Mouse (Mus musculus): ENCODE measurements around the gene Pnpla5.
"Not testable (repeated sequence)": the region's sequence is repeated elsewhere in the genome, so short reads cannot be mapped to it uniquely, and the experiment has no call there.

Pnpla5 gene

DNA sequence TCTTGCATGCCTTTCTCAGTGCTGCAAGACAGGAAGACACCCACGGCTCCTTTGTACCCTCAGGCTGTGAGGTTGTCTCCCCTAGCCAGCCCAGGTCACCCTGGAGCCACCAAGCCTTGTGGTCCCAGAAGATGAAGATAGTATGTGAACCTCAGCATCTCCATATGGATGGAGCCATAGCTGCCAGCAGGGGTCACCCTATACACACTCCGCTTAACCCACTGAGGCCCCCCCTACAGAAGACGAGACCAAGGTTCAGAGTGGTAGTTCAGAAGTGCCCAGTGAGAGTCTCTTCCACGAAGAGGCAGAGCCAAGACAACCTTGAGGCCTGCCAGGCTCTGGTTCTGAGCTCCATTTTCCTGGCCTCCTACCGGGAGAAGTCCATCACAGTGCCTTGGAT is 7.2 kb downstream of the Pnpla5 start:
- DNase-seq: no peak

DNA sequence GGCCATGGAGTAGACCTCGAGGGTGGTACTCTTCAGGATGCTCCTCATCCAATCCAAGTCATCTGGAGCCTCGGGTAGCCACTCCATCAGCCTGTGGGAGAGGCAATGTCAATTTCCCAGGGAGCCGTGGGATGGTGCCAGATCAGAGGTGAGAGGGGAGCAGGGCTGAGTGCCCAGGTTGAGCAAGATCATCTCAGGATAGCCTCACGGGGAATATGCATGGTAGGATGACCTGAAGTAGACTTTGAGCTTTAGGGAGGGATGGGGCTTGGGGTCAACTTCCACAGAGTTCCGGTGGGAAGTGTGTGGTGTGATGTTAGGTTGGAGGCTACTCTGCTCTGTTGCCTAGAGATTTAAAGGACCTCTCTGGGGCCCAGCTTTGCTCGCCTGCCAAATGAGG is 9.1 kb downstream of the Pnpla5 start:
- no peak for DNase-seq

DNA sequence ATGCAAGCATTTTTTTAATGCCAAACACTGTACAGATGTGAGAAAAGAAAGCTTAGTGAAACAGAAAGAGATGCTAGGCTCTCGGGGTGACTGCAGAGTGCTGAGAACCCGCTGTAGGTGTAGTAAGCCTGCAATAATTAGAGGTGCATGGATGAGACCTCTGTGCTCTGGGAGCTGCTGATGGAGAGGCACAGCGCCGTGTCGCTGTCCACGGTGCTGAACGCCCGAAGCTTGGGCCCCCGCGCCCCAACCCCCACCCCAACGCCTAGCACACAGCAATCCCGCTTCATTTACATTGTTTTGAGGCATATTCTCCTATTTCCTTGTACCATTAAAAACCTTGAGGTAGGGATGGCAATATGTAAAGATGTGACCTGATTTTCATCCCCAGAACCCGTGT is 14.1 kb downstream of the Pnpla5 start:
- no peak for DNase-seq

DNA sequence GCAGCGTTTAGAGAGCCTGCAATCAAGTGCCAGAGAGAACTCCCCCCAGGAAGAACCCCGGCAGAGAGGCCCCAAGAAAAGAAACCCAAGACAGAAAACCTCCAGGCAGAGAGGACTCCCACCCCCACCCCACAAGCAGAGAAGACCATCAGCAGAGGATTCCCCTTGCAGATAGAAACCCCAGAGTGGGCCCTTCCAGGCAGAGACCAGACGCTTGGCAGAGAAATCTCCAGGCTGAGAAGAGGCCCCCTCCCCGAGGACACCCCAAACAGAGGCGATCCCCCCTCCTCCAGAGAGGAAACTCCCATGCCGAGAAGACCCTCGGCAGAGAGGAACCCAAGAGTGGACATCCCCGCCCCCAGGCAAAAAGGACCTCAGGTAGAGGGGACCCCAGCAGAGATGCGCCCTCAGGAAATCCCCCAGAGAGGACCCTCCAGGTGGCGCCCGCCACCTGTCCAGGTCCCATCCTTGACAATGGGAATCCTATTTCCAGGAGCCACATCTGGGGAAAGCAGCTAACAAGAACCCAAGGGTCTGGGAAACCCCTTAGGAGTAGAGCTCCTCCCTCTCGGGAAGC is 17.0 kb downstream of the Pnpla5 start:
- DNase-seq: no peak

DNA sequence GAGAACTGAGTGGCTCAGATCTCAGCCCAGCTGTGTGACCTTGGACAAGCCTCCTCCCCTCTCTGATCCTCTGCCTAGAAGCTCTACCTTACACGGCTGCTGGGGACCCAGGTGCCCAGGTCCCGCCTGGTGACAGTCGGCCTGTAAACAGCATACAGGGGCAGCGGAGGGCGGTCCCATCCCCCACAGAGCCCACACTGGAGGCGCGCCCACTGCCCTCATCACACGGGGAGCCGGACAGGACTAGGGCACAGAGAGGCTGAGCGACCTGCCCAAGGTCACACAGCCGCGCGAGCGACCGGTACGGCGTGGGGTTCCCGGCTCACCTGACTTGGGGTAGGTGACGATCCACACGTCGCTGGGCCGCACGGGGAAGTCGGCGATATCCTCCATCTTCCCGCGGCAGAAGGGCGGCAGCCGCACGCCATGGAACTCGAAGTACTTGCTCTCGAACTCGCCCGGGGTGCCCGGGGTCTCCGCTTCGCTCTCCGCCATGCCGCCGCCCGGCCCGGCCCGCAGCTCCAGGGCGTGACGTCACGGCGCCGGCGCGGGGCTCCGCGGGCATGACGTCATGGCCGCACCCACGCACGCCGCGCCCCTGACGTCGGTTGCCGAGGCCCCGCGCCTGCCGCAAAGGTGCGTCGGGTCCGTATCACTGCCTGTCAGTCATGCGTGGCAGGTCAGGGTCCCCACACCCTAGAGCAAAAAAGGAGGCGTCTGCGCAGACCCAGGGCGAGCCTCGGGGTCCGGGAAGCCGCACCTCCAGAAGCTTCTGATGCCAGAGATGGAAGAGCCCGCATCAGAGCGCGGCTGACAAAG is 17.7 kb downstream of the Pnpla5 start, which contains the start of gene Sult4a1:
Gene Sult4a1, minus strand, starts transcription at position 650 of the 819 bp plus-strand sequence.
- peak; percentile 73 for DNase-seq

DNA sequence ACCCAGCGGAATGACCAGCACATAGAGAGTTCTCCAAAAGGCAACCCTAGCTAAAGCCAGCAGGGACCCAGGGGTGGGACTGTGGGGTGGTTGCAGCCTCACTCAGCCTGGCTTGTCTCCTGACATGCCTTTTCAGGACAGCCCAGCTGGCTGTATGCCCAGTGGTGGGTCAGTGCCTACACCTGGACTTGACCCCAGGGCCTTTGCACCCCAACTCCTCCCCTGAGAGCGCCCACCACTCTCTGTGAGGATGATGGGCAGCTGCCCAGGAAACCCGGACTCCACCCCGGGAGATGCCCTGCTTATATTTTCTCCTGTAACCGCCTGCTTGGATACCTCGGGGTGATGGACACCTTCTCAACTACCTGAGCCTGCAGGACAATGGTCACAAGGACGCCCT is 18.3 kb downstream of the Pnpla5 start:
- DNase-seq: no peak

DNA sequence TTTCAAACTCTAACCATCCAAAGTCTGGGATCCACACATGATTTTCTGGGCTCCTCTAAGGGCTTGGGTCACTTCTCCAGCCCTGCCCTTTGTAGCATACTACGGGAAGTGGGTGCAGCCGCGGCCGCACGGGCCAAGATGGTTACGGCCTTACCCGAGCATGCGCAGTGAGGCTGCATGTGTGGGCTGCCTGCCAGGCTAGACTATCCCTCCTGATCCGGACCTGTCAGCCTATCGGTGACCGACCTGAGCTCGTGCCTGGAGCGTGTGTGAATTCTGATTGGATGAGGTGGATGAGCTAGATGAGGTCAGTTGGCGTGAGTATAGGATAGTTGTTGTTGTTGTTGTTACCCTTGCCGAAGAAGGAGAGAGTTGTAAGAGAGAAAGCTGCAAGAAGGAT is 25.4 kb downstream of the Pnpla5 start:
- DNase-seq: not testable (repeated sequence)

DNA sequence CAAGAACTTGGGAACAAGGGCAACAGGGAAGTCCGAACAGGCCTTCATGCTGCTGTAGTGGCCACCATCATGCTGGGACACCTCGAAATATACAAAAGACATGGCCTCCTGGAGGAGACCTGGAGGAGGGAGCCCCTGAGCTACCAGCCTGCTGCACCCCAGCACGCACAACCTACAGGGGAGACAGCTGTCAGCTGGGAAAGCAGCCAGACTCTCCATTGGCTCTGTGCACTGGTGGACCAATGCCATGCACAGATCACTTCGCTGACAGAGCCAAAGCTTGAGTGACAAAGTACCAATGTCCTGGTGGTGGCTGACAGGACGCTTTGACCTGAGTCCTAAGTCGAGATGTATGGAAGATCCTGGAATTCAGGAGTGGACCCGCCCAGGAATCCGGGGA is 26.9 kb downstream of the Pnpla5 start:
- no peak for DNase-seq

DNA sequence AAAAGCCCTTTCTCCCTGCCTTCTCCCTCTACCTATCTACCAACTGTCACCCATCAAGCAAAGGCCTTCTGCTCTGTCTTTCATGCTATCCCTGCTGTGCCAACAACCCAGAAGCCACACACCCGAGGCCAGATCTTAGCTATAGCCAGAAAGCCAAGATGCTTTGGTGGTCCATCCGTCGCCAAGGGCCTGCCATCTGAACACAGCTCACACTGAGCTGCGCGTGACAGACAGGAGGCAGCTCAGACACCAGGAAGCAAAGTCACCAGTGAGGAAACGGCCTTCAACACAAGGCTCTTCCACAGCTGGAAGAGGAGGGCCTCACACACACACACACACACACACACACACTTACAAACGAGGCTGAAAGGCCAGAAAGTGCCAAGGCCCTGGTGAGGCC is 28.1 kb downstream of the Pnpla5 start:
- no peak for DNase-seq

DNA sequence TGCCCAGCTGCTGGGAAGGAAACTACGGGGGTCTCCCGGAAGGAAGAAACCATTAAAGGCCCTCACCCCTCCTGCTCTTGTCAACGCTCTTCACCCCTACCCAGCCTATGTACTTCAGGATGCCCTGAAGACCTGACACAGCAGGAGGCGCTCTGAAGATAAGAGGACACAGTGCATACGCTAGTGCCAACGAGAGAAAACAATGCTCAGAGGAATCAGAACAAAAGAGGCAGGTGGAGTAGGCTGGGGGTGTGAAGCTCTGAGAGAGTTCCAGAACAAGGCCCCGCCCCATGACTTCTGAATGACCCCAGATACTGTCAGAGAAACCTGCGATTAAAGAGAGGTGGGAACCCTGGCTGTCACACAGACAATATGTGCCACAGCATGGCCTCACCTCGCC is 36.2 kb downstream of the Pnpla5 start:
- DNase-seq: no peak

DNA sequence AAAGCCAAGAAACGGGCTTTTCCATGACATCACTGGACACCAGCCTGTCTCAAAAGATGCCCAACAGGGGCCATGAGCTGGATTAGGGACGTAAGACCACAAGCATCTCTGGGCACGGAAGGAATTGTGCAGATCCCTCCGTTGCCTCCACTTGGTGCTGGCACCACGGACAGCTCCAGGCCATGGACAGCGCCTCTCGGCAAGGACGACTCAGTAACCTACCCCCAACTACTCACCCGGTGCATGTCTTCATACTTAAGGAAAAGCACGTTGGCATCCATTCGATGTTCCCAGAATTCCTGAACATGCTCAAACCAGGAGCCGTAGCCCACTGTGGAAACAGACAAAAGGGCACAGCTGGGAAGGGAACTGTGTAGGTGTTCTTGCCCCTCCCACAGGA is 36.6 kb downstream of the Pnpla5 start:
- no peak for DNase-seq

DNA sequence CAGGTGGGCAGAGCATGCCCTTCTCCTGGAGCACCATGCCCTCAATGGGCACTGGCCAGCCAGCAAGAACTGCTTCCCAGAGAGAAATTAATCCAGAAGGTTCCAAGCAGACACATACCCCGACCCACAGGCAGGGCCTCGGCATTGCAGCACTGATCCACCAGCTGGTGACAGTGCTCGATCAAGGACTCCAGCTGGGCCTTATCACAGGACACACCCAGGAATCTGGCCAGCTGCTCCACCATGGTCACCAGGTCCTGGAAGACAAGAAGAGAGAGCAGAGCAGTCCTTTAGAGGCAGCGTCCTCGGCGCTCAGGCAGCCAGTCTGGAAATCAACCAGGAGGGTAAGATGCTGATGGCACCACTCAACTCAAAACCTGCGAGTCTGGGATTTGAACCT is 42.9 kb downstream of the Pnpla5 start:
- DNase-seq: no peak

DNA sequence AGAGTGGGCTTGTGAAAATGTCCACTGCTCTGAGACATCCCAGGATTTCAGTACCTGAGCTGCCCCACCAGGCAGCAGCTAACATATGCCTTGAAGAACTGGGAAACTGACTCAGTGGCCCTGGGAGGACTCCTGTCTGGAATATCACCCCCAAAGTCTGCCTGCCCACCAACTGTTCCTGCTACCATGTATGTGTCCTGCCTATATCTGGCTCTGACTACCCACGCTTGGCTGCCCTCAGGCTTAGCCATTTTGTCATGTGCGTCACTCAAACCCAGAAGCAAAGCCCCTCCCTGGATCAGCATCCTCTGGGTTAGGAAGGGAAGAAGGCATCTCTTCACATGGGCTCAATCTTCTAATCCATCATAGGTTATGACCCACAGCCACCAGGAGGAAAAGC is 43.5 kb downstream of the Pnpla5 start:
- peak; percentile 61 for DNase-seq

DNA sequence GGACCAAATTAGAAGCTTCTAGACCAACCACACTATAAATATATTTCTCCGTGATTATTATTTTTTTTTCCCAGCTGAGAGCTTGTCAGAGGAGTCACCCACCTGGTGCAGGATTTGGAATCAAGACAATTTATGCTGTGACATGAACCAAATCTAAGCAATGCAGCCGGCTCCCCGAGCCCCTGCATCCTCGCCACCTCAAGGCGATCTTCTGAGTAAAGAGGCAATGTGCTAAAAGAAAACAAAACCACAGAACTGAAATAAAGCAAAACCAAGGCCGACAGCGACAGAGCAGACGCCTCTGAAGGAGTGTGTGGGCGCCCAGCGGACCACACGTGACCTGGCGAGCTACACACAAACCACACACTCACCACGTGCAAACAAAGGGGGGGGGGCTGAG is 44.3 kb downstream of the Pnpla5 start:
- DNase-seq: peak; percentile 48

DNA sequence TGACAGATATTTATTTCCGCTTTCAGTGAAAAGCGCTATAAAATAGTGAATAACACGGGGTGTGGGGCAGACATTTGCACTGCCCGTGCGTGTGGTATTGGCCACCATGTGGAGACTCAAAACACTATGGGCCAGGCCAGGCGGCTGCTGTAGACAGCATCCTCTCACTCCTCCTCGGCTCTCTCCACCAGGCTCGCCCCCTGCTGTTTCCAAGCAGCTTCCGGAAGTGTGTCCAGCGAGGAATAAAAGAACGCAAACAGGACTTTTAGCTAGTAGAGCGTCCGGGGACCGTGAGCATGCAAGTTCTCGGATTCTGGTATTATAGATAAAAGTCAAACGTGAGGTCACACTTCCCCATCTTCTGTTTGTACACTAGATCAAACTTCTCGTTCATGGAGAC is 45.8 kb downstream of the Pnpla5 start:
- no peak for DNase-seq

DNA sequence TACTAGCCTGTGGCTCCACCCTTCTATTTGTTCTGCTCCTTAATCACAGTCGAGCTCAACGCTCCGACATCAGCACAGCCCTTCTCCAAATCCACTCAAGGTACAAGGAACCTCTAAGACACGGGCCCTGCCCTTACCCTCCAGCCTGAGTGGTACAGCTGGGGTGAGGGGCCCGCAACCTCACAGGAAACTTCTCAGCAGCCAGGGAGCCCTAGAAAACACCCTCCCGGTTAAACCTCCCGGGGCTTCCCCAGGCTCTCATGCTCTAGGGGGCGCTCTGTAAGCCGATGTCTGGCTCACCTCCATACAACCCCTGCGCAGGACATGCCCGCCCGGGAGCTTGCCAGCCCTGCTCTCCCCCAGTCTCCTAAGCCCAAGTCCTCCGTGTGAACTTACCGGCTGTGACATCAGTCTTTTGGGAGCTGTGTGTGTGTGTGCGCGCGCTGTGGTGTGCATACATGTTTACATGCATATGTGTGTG is 48.2 kb downstream of the Pnpla5 start:
- peak; percentile 34 for DNase-seq

DNA sequence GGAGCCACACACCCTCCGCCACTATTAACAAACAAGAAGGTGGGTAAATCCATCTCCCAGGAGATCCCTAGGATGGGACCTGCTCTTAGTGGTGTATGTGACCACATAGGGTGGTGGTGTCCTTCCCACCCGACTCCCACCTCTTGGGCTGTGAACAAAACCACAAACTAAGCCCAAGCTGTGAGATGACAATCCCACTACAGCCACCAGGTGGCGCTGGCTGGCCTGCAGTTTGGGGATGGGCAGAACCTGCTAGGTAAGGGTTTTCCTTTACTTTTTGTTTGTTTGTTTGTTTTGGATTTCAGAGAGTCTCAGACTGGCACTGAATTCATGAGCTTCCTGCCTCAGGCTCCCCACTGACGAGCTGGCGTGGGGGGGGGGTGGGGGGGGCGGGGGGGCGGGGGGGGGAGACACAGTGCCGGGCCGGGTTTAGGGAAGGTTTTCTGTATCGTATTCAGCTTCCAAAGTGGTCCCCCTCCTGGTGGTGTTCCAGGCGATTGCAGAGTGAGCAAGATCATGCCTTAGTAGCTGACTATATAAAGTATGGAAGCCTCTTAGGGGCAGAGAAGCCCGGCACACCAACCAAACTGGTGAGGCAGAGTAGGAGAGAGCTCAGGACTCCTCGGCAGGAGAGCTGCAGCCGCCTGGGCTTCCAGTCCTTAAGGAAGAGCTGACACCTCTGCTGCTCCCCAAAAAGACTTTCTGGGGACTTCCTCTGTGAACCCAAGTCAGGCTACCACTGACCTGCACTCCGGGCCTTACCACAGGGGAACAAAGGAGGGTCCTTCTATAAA is 48.9 kb downstream of the Pnpla5 start:
- DNase-seq: peak; percentile 78

DNA sequence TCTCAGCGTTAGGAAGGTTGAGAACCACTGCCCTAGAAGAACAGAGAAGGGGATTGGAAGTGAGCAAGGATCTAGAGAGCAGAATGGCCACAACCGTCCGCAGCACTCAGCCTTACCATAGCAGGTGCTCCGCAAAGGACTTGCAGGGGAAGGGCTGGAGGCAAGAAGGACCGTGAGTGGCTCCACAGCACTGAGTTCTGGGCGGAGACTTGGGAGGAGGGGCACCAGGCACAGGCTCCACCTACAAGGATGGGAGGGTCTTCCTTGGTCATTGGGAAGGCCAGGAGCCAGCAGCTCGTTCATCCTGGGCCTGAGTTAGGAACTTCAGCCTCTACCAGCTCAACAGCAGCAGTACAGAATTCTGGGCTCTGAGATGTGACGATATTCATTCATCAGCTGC is 49.9 kb downstream of the Pnpla5 start:
- no peak for DNase-seq

DNA sequence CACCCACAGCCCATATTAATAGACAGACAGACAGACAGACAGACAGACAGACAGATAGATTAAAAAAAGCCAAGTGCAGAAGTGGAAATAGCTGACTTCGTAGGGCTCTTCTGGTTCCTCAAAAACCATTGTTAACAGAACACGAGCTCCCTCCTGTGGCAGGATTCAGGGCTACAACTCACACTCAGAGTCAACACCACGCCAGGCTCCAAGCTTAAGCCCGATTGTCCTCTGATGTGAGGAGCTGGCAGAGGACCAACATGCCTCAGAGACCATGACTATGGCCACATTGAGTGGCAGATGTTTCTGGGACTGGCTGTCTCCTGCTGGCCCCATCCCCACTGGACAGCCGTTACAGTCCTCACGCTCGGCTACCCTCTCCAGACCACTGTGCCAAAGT is 50.7 kb downstream of the Pnpla5 start:
- peak; percentile 78 for DNase-seq

DNA sequence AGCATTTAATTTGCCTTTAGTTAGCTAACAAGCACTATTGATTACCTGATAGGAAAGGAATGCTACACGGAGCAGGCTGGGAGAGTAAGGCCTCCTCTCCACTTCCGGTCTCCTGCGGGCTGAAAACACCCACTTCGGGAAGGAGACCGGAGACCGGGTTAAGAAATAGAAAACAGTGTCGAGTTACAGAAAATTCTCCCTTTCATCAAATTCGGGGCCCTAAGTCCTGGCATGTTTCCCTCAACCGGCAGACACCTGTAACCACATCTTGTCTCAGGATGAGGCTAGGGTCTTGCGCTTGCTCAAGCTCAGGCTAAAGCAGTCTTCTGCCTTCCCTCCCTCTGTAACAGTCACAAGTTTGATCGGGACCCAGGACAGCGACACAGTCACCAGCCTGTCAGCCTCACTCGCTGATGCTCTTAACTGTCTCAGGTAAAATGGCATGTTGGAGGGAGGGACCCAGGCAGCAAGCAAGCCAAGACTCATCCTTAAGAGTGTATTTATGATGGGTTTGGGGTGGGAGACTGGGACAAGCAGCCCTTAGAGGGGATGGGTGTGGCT is 52.8 kb downstream of the Pnpla5 start:
- no peak for DNase-seq

DNA sequence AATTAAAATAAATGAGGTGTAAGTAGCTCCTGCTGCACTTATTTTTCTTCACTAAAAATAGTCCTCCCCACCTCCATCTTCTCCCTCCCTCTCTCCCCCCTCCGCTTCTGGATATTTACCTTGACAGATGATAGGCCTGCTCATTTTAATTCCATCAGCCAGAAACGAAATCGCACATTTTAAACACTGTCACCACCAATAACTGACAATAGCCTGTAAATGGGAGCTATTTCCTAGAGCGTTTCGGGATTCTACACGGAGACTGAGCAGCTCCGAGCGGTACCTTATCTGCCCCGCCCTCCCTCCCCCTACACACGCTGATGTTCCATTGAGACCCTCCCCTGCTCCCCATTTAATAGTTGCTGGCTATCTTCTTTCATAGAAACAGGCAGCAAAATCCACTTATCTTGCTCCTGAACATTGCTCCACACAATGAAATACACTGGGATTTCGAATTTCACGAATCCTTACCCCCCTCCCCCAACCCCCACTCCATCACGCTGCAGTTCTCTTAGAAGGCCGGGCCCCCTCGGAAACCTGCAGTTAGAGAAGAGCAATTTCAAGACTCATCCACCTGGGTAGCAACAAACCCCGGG is 53.4 kb downstream of the Pnpla5 start:
- no peak for DNase-seq

DNA sequence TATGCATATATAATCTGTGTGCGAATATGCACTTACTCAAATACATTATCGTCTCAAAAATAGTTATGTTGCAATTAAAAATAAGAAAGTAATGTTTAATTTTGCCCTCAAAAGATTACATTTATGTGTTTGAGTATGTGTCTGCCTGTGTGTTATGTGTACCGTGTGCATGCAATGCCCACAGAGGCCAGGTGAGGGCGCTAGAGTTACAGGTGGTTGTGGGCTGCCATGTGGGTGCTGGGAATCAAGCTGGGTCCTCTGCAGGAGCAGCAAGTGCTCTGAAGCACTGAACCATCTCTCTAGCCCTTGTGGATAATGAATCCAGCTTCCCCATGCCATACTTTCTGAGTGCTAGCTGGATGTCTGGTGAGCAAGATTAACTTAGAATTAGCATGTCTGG is 57.3 kb downstream of the Pnpla5 start:
- no peak for DNase-seq

DNA sequence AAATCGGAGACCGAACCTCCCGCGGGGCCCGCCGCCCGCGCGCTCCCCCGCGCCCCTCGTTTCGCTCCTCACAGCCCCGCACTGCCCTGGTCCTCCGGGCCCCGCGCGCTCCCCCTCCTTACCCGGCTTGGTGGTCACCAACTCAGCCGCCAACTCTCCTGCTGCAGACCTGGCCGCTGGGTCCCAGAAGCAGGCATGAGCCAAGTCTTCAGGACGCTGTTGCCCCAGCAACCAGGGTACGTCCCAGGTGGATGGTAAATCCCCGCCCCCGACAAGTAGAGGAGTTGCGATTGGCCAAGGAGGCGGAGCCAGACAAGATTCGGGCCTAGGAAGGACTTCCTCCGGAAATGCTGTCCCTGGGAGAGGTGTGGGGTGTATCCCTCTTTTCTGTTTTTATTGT is 57.8 kb downstream of the Pnpla5 start, which contains the start of gene Efcab6:
Gene Efcab6, minus strand, starts transcription at position 240 of the 400 bp plus-strand sequence.
- DNase-seq: peak; percentile 81
